Mouse (Mus musculus): ENCODE results near the gene Scgb1b7. TPM values are rescaled to one million over a fixed set of nuclear protein-coding genes. Genes with fewer than 3 reads are reported as not detected.
"Not testable (repeated sequence)": the region's sequence is repeated elsewhere in the genome, so short reads cannot be mapped to it uniquely, and the experiment has no call there.

Scgb1b7 gene
- polyA plus RNA-seq (2015; fragmentation: Nextera tagmentation; extraction: Ambion mirVana), result not detected in 2 replicates

GRCm38 (mm10) chr7:31712365-31712764 is at the start of gene Scgb1b7:
TSS of gene Scgb1b7 (plus strand) at chr7:31712665.
- not testable (repeated sequence) for H3K4me1 ChIP-seq; H3K27me3 ChIP-seq; H3K9me3 ChIP-seq (replicated peaks); H3K4me3 ChIP-seq (replicated peaks); H3K4me2 ChIP-seq (replicated peaks); H3K36me3 ChIP-seq; H3K27ac ChIP-seq (replicated peaks); H3K9ac ChIP-seq; ATAC-seq (ENCODE audit: insufficient number of reproducible peaks, low FRiP score, low TSS enrichment, low read depth)
- WGBS, result 87% methylated on average over 4 of the region's 5 CpGs

- not testable (repeated sequence) for H3K4me3 ChIP-seq (replicated peaks); ATAC-seq (ENCODE audit: insufficient number of reproducible peaks, low FRiP score, low TSS enrichment, low read depth); H3K27me3 ChIP-seq; H3K36me3 ChIP-seq; H3K9ac ChIP-seq; H3K4me2 ChIP-seq (replicated peaks); H3K4me1 ChIP-seq; H3K27ac ChIP-seq (replicated peaks); H3K9me3 ChIP-seq (replicated peaks)
Observed at GRCm38 (mm10) chr7:31705657-31706056, 6.8 kb upstream of the Scgb1b7 start, which contains the start of gene Scgb2b7. TSS of gene Scgb2b7 (minus strand) at chr7:31705757.

Other genes starting within 250 kb of the Scgb1b7 start
- gene Scgb2b7, start 6.9 kb upstream of the Scgb1b7 start, polyA plus RNA-seq (2015; fragmentation: Nextera tagmentation; extraction: Ambion mirVana), result not detected in 2 replicates

Measured in embryonic facial prominence, embryonic 15.5 days (tissue).